Mouse (Mus musculus) ES-E14 (cell line): ENCODE results near the gene Btrc. TPM values are rescaled to one million over a fixed set of nuclear protein-coding genes. Genes with fewer than 3 reads are reported as not detected.

ENCODE experiments used
- DNase-seq: peaks from one replicate; pipeline ENCODE4 v3.0.0-alpha.2; 2013; ENCODE audit warnings: low read depth, low spot score
- H3K27ac ChIP-seq: 2 replicates; pipeline ENCODE4 v1.5.1; 2012; ENCODE audit warnings: low read depth, mild to moderate bottlenecking, low read length, moderate library complexity, mixed read lengths; ENCODE audit not compliant: poor library complexity, insufficient read depth, severe bottlenecking
- H3K36me3 ChIP-seq: 2 replicates; pipeline ENCODE4 v1.6.1; 2012; ENCODE audit warnings: mild to moderate bottlenecking, low read length, moderate library complexity, mixed read lengths; ENCODE audit not compliant: control insufficient read depth, poor library complexity, insufficient read depth, severe bottlenecking
- H3K4me1 ChIP-seq, 2 experiments: fragments of 150-350 bp in 1 of 2; sonication (generic) in 1 of 2; 2 replicates each; pipeline ENCODE4 v1.6.1; 2012; ENCODE audit warnings: low read length in 2 of 2, mild to moderate bottlenecking in 1 of 2, mixed read lengths in 1 of 2; ENCODE audit not compliant: control insufficient read depth in 2 of 2, insufficient read depth in 2 of 2, poor library complexity in 1 of 2
- H3K4me3 ChIP-seq, 2 experiments: fragments of 150-350 bp in 1 of 2; sonication (generic) in 1 of 2; 2 replicates each; pipeline ENCODE4 v1.5.1; 2012; ENCODE audit warnings: low read length in 2 of 2, low read depth in 1 of 2, mild to moderate bottlenecking in 1 of 2, mixed read lengths in 1 of 2; ENCODE audit not compliant: insufficient read depth in 1 of 2, poor library complexity in 1 of 2, severe bottlenecking in 1 of 2
- H3K9ac ChIP-seq: 2 replicates; pipeline ENCODE4 v1.6.1; 2012; ENCODE audit warnings: low read depth, mild to moderate bottlenecking, low read length, mixed read lengths; ENCODE audit not compliant: poor library complexity, insufficient read depth, severe bottlenecking
- H3K9me3 ChIP-seq: fragments of 150-350 bp; sonication (generic); 2 replicates; pipeline ENCODE4 v1.6.1; 2012; ENCODE audit warnings: low read depth, mild to moderate bottlenecking, low read length; ENCODE audit not compliant: control insufficient read depth, insufficient read depth
- CHD2 ChIP-seq: IDR thresholded peaks from 2 replicates; pipeline ENCODE4 v1.6.1; 2014; ENCODE audit warnings: mild to moderate bottlenecking, low read depth, low read length, inconsistent platforms
- HCFC1 ChIP-seq: IDR thresholded peaks from 2 replicates; pipeline ENCODE4 v1.6.1; 2012; ENCODE audit warnings: low read length, inconsistent platforms, borderline replicate concordance; ENCODE audit not compliant: insufficient read depth
- MAFK ChIP-seq: IDR thresholded peaks from 2 replicates; pipeline ENCODE4 v1.6.1; 2014; ENCODE audit warnings: mild to moderate bottlenecking, low read depth, low read length, inconsistent platforms; ENCODE audit not compliant: insufficient read depth
- ZC3H11A ChIP-seq: IDR thresholded peaks from 2 replicates; pipeline ENCODE4 v1.6.1; 2012; ENCODE audit warnings: low read depth, mild to moderate bottlenecking, inconsistent platforms, low read length, borderline replicate concordance
- ZNF384 ChIP-seq: IDR thresholded peaks from 2 replicates; pipeline ENCODE4 v1.6.1; 2012; ENCODE audit warnings: low read depth, low read length, inconsistent platforms
- in situ Hi-C, 2 experiments: fragments of 600-800 bp; cut with MboI; formaldehyde crosslinking; loops; one replicate each; pipeline ENCODE4 v1.15.1; 2025; ENCODE audit warnings: low sequenced_read_pairs in 2 of 2, inconsistent platforms in 1 of 2; ENCODE audit not compliant: unreplicated experiment in 2 of 2
- total RNA-seq: library from RNA; depleted of rRNA; stranded (reverse); fragments of 300-350 nt; gene quantifications from 2 replicates; pipeline ENCODE4 v1.2.3, GENCODE M21; 2012

Btrc gene
- total RNA-seq, 1 experiment: 17.4 TPM

- no peak for DNase-seq
- H3K27ac ChIP-seq: no peak overlapping the region
- in situ Hi-C loops: no loop called here
- no peak overlapping the region for H3K4me3 ChIP-seq
- H3K9ac ChIP-seq: no peak overlapping the region
- H3K9me3 ChIP-seq: no peaks in the 10 kb centered on the region
- H3K4me1 ChIP-seq: no peaks in the 10 kb centered on the region
- TF ChIP-seq ZNF384 (no peak), MAFK (no peak), CHD2 (no peak), HCFC1 (no peak), ZC3H11A (no peak)
- H3K36me3 ChIP-seq: no peaks in the 10 kb centered on the region
These were observed 54.1 kb downstream of the Btrc start for GRCm38 (mm10) chr19:45417601-45418000.

GRCm38 (mm10) chr19:45422276-45422675, 58.7 kb downstream of the Btrc start:
- no peak overlapping the region for H3K4me3 ChIP-seq
- TF ChIP-seq HCFC1 (no peak), ZNF384 (no peak), CHD2 (no peak), ZC3H11A (no peak), MAFK (no peak)
- no peaks in the 10 kb centered on the region for H3K4me1 ChIP-seq
- H3K27ac ChIP-seq: no peak overlapping the region
- H3K9me3 ChIP-seq: no peaks in the 10 kb centered on the region
- in situ Hi-C loops: no loop called here
- no peak overlapping the region for H3K9ac ChIP-seq
- no peak for DNase-seq
- H3K36me3 ChIP-seq: no peaks in the 10 kb centered on the region

DNA sequence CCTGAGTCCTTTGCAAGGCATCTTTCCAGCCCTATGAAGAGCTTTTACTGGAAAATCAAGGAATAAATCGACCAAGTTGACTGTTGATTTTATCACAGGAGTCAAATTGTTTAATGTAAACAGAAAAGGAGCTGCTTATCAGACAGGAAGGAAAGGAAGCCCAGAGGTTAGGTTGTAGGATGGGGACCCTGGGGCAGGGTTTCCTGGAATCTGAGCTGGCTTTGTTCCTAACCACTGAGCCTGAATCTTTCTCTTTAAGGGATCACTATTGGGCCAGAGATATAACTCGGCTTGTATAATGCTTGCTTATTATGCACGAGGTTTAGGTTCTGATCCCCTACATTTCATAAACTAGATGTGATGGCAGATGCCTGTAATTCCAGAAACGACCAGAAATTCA, 64.6 kb downstream of the Btrc start:
- H3K4me3 ChIP-seq: no peak overlapping the region
- in situ Hi-C loops: no loop called here
- no peak for TF ChIP-seq ZNF384
- TF ChIP-seq HCFC1: no peak
- no peak for TF ChIP-seq CHD2
- TF ChIP-seq MAFK: no peak
- no peak for TF ChIP-seq ZC3H11A
- H3K9me3 ChIP-seq: no peaks in the 10 kb centered on the region
- H3K27ac ChIP-seq: no peak overlapping the region
- H3K9ac ChIP-seq: no peak overlapping the region
- no peak for DNase-seq
- no peaks in the 10 kb centered on the region for H3K4me1 ChIP-seq
- H3K36me3 ChIP-seq: no peaks in the 10 kb centered on the region

DNA sequence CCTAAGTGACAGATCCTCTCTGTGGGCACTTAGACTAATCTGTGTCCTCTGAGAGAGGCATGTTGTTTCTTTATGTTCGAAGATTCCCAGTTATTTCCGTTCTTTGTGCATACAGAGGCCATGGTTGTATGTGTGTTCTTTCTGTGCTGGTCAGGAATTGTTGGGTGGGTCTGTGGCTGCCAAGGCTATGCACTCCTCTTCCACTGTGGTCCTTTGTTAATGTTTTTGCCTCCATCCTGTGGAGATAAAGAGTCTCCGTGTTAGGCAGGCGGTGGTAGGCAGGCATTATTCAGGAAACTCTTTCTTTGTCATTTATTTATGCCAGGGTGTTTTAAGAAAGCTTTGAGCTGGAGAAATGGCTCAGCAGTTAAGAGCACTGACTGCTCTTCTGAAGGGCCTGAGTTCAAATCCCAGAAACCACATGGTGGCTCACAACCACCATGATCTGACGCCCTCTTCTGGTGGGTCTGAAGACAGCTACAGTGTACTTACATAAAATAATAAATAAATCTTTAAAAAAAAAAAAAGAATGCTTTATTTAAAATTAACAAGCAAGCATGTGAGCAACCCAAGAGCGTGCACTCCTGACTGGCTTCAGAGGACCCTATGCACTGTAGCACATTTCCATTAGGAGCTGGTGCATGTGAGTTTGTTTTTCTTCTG, 67.6 kb downstream of the Btrc start:
- H3K4me3 ChIP-seq: no peak overlapping the region
- no peaks in the 10 kb centered on the region for H3K36me3 ChIP-seq
- no peak overlapping the region for H3K9ac ChIP-seq
- H3K9me3 ChIP-seq: no peaks in the 10 kb centered on the region
- in situ Hi-C loops: loop anchor here in 1 of 2 experiments (10.0 kb wide), 1 partner anchor 216 kb away; no protein-coding TSS in a partner anchor
- H3K27ac ChIP-seq: no peak overlapping the region
- H3K4me1 ChIP-seq: no peaks in the 10 kb centered on the region
- TF ChIP-seq HCFC1 (no peak), CHD2 (no peak), ZC3H11A (no peak), ZNF384 (no peak), MAFK (no peak)
- no peak for DNase-seq
